Mouse (Mus musculus) embryo, embryonic 11 days (tissue): Measurements from ENCODE around the gene Gm20431.
"Not testable (repeated sequence)": the region's sequence is repeated elsewhere in the genome, so short reads cannot be mapped to it uniquely, and the experiment has no call there.

ENCODE experiments used
- DNase-seq: peaks from one replicate; pipeline ENCODE4 v3.0.0-alpha.2; 2015

Gm20431 gene

DNA sequence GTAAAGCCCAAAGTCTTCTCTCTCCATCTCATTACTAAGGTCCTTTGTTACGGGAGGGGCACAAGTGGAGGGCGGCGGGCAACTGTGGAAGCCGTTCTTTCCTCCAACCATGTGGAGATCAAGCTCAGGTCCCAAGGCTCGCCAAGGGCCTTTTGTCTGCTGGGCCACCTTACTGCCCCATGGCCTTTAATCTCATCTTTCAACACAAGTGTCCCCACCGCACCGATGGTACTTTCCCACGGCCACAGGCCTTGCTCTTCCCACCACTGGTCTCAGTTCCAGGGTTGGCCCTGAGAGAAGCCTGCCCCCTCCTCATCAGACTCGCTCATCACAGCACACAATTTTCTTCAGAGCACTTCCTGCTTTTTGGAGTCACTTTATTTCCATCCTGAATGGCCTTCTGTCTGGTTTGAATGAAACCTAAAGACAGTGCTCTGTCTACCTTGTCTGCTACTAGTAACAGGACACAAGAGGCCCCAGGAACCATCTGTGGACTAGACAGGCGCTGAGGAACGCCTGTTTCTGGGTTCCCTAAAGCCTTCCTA lies 31.6 kb downstream of the Gm20431 start:
- no peak for DNase-seq

DNA sequence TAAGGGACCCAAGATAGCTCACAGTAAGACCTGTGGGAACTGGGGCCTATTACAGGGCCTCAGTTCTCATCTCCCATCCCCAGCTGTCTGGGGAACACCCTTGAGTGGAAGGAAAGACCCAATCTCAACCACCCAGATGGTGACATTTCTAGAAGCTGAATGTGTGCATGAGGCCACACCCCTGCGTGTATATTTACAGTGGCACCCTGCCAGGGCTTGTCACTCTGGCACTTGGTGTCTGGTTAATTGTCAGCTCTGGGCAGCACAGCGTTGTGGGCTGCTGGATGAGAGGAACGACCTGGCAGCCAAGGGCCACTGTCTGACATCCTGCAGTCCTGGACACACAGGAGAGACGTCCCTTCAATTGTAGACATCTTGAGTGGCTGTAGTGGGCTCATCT lies 32.4 kb downstream of the Gm20431 start:
- DNase-seq: no peak

DNA sequence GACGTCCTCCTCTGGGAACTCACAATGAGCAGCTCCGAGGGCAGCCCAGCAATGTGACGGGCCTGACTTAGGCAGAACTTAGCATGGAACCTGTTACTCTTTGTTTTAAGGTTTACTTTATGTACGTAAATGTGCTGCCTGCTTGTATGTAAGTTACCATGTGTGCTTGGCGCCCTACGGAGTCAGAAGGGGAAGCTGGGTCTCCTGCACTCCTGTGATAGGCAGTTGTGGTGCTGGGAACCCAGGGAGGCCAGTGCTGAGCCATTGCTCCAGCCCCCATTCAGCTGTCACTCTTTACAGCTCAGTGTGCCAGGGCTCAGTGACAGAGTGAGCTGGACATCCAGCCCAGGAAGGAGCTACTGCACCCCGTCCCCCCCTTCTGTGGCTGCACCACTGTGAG lies 34.3 kb downstream of the Gm20431 start:
- no peak for DNase-seq

DNA sequence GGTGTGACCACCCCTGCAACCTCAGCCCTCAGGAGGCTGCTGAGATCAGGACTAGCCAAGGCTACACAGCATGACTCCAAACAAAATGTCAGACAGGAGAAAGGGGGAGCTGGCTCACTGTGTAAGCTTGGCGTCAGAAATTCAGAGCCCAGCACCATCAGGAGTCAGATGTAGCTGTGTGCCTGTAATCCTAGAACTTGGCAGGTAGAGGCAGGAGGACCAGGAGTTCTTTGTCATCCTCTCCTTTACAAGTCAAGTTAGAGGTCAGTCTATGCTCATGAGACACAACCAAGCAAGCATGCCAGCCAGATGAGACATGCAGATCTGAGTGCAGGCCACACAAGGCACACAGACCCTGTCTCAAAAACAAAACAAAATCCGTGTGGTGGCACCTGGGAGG lies 35.6 kb downstream of the Gm20431 start:
- no peak for DNase-seq

DNA sequence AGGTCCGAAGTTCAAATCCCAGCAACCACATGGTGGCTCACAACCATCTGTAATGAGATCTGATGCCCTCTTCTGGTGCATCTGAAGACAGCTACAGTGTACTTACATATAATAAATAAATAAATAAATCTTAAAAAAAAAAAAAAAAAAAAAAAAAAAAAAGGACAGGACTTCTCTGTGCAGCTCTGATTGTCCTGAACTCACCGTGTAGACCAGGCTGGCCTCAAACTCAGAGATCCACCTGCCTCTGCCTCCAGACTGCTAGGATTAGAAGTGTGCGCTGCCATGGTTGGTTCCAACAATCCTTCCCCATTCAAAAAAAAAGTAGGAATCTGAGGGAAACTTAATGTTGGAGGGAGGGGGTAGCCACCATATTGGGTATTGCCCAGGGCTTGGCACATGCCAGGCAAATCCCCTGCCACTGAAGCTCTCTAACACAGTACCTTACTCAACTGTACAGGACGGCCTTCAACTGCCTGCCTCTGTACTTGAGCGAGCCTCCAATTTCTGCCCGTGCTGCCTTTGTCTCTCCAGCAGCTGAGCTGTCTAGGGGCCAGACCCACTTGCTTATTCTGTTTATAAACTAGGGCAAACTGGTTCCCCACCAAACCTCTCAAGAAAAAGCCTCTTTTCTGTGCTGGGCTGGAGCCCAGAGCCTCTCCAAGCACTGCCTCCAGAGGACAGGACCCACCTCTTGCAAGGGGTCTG lies 36.8 kb downstream of the Gm20431 start:
- no peak for DNase-seq

DNA sequence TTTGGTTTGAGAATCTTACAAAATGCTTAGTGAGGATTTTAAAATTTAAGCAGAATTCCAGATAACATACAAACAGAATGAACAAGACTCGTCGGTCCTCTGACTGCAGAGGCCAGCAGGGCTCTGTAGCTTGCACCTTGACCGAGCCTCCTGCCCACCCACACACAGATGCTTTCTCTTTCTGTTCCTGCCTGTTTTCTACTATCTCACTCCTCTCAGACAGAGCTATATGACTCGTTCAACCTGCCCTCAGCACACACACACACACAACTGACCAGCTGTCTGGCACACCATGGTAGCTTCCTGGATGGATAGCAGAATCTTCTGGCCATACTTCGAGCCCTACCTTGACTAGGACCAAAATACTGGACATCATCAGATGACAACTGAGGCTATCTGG lies 38.3 kb downstream of the Gm20431 start:
- DNase-seq: no peak

DNA sequence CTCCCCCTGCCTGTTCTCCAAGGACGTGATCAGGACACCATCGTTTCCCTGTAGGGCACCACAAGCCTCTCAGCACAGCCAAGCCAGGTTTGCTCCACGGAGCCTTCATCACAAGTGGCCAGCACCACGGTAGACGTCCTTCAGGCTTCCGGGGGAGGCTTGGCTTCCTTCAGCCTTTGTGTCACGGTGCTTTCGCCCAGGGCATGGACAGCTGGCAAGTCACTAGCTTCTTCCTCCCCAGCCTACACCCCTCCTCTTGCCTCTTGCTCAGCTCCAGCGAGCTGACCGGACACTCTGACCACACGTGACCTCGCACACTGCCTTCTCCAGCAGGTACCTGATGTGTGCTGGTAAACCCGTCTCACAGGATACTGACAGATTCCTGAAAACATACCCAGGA lies 38.9 kb downstream of the Gm20431 start:
- DNase-seq: no peak

DNA sequence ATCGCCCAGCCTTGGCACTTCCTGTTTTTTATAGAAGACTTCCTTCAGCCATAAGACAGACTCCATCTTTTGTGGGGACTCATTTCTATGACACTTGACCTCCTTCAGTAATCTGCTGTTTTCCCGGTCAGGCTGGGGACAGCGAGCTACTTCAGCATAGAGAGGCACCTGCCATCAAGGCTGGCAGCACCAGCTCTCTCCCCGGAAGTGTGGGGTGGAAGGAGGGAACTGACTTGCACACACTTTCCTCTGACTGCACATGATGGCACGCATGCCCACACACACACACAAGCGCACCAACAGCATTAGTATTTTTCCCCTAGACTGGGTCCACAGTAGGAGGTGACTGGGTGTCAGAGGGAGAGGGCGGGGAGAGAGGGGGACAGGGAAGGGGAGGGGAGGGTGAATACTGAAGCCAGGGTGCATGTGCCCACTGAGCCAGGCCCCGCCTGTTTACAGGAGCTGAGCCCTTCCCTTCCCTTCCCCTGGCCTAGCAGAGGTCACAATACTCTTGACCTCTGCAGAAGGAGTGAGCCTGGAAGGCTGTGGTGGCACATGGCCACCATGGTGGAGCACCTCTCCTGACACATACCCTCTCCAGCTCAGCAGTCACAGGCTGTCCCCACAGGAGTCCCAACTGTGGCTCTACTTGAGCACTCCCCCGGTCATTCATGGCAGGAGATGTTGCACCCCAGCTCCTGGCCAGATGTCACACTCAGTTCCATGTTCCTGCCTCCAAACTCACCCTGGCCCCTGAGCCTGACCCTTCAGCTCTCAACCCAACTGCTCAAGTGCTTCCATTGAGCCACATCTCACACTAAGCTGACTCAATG lies 39.8 kb downstream of the Gm20431 start:
- no peak for DNase-seq

DNA sequence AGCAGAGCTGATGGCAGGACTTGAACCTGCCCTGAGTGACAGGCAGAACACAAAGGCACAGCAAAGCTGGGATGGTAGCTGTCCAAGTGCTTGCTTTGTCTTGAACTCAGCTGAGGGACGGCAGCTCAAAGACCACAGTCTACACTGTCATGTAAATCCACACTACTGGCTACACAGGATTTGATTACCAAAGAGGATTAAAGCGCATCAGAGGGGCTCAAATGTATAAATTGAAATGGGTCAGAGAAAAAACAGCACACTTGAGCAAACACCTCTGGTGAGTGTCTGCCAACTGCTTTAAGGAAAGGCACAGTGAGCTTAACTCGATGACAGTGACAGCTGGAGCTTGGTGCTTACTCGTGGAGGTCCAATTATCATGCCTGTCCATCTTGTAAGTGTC lies 43.8 kb downstream of the Gm20431 start:
- no peak for DNase-seq

DNA sequence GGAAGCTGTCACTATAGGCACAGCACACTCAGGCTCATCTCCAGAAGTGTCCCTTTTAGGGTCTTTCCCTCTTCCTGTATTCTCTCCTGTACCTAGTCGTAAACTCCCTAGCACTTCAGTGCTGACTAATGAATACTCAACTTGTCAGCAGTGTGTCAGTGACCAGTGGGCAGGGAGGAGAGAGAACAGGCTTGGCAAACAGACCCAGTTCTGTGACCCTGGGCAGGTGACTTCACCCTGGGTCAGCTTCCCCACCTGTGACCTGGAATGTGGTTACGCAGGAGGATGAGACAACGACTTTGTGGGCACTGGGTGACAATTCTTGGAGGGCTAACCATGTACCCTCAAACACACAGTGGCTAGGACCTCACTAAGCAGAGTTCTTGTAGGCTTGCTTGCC lies 44.3 kb downstream of the Gm20431 start:
- no peak for DNase-seq

DNA sequence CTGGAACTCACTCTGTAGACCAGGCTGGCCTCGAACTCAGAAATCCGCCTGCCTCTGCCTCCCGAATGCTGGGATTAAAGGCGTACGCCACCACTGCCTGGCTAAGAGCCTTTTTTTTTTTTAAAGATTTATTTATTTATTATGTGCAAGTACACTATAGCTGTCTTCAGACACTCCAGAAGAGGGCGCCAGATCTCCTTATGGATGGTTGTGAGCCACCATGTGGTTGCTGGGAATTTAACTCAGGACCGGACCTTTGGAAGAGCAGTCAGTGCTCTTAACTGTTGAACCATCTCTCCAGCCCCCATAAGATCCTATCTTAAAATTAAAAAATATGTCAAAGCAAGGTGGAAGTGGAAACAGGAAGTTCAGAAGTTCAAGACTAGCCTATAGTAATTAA lies 48.0 kb downstream of the Gm20431 start:
- DNase-seq: not testable (repeated sequence)

DNA sequence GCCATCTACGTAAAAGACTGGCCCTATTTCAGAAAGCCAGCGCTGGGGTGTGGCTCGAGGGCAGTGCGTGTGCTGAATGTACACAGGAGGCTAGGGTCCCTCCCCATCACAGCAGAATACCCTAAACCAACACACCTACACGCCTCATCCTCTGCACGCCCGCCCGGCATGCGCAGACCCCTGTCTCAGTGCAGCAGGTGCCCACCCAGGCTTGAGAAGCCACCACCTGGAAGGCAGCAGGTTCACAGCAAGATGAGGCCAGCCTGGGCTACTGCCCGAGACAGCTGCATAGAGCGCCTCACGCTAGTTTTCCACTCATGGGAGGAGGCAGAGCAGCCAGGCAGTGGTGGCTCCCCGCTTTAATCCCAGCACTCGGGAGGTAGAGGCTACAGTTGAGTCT lies 49.2 kb downstream of the Gm20431 start:
- DNase-seq: no peak

DNA sequence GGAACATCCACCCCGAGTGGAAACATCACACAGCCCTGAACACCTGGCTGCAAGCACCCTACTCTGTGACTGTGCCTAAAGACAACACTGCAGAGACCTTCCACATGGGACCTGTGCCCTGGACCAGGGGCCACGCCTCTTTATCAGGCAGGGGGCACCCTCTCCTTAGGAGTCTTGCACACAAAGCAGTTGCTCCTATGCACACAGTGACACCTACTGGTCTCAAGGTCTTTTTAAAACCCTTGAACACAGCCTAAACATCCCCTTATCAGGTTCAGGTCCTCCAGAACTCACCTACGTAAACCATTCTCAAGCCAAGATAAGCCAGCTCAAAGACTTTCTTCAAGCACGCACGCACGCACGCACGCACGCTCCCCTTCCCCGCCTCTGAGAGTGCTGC lies 50.0 kb downstream of the Gm20431 start:
- no peak for DNase-seq

DNA sequence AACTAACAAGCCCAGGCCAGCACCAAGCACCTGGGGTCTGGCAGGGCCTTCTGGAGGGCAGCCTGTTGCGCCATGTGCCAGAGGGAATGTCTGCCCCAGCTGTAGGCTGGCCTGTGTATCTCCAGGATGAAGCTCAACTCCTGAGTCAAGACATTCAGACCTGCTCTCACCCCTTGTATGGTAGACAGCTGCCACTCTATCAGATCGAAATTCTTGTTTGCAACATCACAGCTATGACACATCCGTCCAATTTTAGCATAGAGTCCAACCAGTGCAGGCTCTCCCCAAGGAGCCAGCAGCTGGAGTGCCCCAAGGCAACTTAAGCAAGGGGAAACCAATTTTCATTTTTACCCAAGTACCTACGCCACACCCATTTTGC lies 54.6 kb downstream of the Gm20431 start:
- no peak for DNase-seq

DNA sequence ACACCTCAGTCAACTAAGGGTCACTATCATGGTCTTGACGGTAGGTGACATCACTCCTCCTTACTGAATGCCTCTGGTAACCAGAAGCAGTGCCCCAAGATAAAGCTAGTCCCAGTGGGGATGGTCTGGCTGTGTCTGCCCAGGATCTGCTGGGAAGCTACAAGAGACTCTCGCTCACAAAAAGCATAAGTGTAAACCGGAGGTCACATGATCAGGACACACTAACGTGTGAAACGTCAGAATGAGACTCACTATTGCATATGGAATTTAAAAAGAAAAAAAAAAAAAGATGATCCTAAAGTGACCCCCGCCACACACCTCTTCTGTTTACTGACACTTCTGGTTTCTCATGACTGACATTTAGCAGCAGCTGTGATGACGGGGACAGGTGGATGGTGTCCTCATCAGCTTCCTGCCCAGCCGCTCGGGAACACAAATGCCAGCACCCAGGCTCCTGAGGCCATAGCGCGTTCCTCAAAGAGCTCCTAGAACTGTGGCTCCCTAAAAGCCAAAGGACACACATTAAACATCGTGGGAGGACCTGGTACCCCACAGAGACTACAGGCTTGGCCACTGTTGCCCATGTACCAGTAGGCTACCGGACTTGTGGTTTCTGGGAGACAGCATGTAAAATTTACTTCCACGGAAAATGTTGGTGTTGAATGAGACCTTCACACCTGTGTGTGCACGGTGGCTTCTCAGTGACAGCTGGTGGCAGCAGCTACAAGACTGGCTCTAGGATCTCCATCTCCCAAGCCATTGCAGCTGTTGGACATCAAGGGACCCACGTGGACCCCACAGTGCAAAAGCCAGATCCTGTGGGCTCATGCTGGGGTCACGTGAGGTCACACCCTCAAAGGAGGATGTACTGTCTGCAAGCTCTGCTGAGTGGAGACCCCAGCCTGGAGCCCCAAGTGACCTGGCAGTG lies 55.2 kb downstream of the Gm20431 start:
- no peak for DNase-seq

DNA sequence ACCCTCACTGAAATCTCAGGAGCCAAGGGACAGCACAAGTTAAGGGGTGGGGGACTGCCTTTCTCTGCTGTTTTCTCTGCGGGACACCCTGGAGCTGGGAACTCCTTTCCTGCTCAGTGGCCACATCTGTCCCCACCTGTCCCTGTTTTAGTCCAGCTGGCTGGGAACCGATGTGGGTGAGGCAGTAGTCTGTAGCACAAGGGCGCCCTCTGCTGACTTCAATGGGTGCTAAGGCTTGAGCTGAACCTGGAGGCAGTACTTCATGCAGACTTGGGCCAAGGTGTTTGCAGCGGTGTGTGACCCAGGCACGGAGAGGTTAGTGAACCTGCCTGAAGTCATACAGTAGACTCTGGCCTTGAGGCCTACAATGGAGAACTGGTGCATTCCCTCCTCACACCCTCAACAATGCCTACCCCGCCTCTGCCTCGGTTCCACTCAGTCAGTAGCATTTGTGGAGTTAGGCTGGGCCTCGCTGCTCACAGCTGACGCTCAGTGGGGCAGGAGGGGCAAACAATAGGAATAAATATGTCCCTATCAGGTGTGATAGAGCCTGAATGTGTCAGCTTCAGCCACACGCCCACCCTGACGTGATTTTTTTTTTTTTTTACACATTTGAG lies 56.0 kb downstream of the Gm20431 start:
- DNase-seq: peak; percentile 91

DNA sequence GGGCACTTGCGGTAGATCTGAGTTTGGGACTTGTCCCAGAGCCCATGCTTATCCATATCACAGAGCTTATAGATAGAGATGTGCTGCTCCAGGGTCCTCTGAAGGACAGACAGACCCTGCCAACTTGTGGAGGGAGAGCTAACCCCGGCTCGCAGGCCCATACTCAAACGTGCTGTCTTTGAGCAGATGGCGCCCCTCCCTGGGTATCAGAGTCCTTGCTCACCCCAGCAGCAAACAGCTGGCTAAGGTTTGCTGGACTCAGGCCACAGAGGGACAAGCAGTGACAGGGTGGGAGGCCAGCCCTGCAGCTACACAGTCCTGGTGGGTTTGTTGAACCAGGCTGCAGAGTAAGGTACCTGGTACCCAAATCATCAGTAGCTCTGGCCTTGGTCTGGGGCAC lies 58.3 kb downstream of the Gm20431 start:
- DNase-seq: peak; percentile 68

DNA sequence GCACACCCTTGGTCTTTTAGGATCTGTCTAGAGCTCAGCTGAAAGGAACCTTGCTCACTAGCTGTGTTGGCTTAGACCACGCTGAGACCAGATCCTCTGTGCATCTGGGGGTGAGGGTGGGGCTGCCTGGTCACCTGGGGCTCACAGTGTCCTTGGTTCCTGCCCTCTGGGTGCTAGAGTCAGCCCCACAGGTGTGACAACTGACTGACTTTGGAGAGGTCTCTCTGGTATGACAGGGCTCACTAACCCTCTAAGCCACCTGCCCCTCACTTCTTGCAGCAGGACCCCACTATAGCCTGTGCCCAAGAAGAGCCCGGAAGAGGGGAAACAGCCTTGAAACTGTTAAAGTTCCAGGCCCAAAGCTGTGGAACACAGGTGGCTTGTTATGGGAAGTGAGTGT lies 58.9 kb downstream of the Gm20431 start:
- no peak for DNase-seq

DNA sequence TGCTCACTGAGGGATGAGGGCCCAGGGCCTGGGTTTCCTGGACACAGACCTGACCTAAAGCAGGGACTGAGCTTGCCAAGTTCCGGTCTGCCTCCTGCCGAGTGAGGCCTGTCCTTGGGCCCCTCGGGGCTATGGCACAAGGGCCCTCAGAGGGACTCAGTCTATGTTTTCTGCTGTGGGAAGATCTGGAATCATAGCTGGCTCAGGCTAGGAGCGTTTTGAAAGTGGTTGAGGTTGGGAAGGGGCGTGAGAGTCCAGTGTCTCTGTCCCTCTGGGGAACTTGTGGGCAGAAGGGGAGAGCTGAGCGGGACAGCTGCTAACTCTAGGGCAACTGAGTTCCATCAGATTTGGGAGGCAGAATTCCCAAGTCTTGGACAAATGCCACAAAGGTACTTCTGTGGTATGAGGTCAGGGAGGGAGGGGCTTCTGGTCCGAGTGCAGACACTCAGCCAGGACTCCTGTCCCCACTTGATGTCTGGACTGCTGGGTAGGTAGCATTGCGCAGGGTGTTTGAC lies 60.8 kb downstream of the Gm20431 start:
- DNase-seq: no peak

DNA sequence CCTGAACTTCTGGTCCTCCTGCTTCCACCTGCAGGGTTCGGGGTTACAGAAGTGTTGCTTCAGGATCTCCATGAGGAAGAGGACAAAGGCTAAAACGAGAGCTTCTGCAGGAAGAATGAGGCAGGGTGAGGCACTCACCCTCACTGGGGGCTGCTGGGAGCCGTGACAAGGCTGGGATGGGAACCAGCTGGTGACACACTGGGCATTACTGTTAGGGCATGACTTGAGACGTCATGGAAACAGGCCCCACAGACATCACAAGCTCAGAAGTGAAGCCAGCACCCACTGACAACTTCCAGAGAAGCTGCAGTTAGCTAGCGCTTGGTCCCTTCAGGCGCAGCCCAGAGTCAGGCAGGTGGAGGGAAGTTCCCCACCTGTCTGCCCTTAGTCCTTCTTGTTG lies 61.4 kb downstream of the Gm20431 start:
- no peak for DNase-seq

DNA sequence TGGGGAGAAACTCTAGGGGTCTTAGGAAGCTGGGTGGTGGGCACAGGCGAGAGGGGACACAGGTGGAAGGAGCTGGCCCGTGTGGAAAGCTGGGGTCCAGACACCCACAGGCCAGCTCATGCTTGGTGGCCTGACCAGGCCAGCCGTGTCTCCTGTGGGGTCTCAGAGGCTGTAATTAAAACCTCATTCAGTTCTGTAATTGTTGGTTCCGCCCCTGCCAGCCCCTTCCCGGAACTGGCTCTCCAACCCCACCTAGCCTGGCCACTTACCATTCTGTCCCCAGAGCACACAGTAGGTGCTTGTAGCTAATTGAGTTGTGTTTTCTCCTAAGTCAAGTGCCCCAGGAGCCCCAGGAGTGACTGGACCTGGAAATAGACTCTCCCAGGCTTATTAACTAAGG lies 62.1 kb downstream of the Gm20431 start:
- no peak for DNase-seq

DNA sequence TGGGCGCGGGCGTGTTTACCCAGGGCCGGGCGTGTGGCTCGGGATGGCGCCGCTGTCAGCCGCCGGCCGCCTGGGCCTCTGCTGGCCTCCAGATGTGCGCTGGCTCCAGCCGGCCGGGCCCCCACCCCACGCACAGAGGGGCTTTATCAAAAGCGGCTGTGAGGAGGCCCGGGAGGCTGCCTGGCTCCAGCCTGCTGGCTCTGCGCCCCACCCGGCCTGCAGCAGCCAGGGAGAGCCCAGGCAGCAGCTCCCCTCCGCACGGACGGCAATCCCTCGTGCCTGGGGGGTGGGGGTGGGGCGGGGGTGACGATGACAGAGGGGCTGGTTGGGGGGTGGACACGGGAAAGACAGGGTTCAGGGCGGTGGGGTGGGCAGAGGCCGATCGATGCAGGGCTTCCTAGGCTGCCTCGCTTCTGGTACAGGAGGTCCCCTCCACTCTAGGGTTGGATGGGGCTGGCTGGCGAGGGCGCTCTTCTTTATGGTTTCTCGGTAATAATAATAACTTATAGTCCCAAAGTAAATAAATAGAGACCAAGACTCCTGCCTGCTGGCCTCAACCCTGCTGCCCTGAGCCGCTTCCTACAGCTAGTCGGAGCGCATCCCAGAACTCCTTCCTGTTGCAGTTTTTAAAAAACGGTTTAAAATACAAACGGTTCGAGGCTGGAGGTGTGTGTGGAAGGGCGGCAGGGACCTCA lies 63.7 kb downstream of the Gm20431 start:
- DNase-seq: peak; percentile 90
